Mouse (Mus musculus) lung, adult 2 months (tissue): ENCODE results near the gene Clta.

ENCODE experiments used
- CTCF ChIP-seq: fragments of 200-500 bp; IDR thresholded peaks from 2 replicates; pipeline ENCODE4 v1.5.1; 2011; ENCODE audit warnings: mild to moderate bottlenecking, low read length, control low read depth; ENCODE audit not compliant: insufficient read depth
- POLR2A ChIP-seq: fragments of 200-500 bp; IDR thresholded peaks from 2 replicates; pipeline ENCODE4 v1.6.1; 2011; ENCODE audit warnings: low read depth, mild to moderate bottlenecking, control low read depth, low read length, borderline replicate concordance; ENCODE audit errors: extremely low read depth

GRCm38 (mm10) chr4:44004126-44004525, at the start of gene Clta:
- no peak for TF ChIP-seq POLR2A
- no peak for TF ChIP-seq CTCF
